ENCODE assay signal across 11 mouse cellular contexts in the genomic region with DNA sequence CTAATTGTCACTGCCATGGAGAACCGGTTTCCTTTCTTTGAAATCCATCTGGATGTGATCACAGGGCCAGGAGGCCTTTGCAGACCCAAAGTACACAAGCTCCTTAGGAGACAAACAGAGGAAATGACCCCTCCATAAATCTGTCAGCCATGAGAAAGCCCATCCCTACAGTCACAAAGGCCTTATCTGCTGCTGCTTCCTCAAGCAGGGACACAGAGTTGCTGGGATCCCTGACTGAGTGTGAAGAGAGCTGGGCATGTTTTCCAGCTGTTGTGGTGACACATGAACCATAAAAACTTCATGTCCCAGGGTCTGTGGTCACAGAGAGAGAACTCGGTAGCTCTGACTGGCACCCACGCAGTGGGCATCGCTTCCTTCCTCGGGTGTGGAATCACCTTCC. TPM values are rescaled to one million over a fixed set of nuclear protein-coding genes. Genes with fewer than 3 reads are reported as not detected.
DNase-seq lines count a peak whose midpoint lies in the region; ATAC-seq and TF ChIP-seq lines count a peak whose summit lies in the region.
"Had no signal": no experiment of that assay in that cellular context is flagged by ENCODE, and none has a peak within 500 bp of the region (broad histone marks: within the 10 kb centered on the region; RNA-seq: fewer than 3 reads in every experiment).

No protein-coding gene starts in this region.

- H3K27ac ChIP-seq in heart, embryonic 14.5 days (replicated peaks in 1 of 2; ENCODE audit: control insufficient read depth in 1 of 2, insufficient read depth in 1 of 2, low read depth in 2 of 2, low read length in 2 of 2): peak overlapping the region; percentile 79 to 85
- H3K27ac ChIP-seq in forebrain, postnatal 0 days (ENCODE audit: low read depth, low read length): no peak overlapping the region
- H3K27ac ChIP-seq: macrophage had no signal

- no peaks in the 10 kb centered on the region for H3K36me3 ChIP-seq in heart, embryonic 14.5 days (ENCODE audit: control insufficient read depth, insufficient read depth, low read length)
- H3K36me3 ChIP-seq in megakaryocyte, embryonic 14.5 days (replicated peaks; ENCODE audit: low read length): no peaks in the 10 kb centered on the region
- H3K36me3 ChIP-seq in forebrain, postnatal 0 days (ENCODE audit: insufficient read depth): no peaks in the 10 kb centered on the region

- H3K9ac ChIP-seq in heart, embryonic 14.5 days (ENCODE audit: low read length): no peak overlapping the region
- H3K9ac ChIP-seq in forebrain, postnatal 0 days: no peak overlapping the region

- ATAC-seq in heart, embryonic 14.5 days (ENCODE audit: insufficient number of reproducible peaks, insufficient read depth, low FRiP score, low read depth): peak; percentile 77
- ATAC-seq in forebrain, postnatal 0 days: no peak
- ATAC-seq: Patski had no signal

- TF ChIP-seq CTCF in forebrain, postnatal 0 days (IDR thresholded peaks at IDR 0.05; ENCODE audit: low read depth): no peak

- H3K9me3 ChIP-seq in heart, embryonic 14.5 days (ENCODE audit: control insufficient read depth, low read length): no peaks in the 10 kb centered on the region
- H3K9me3 ChIP-seq in megakaryocyte, embryonic 14.5 days: no peaks in the 10 kb centered on the region
- H3K9me3 ChIP-seq in forebrain, postnatal 0 days (ENCODE audit: low read length): no peaks in the 10 kb centered on the region

- DNase-seq in embryo, embryonic 9.5 days (ENCODE audit: extremely low spot score): peak; percentile 51
- DNase-seq in kidney, postnatal 14 days: peak; percentile 74
- no peak for DNase-seq in left cerebral cortex, postnatal 10 days (ENCODE audit: extremely low spot score in 1 of 2, low spot score in 2 of 2)
- no peak for DNase-seq in frontal cortex, postnatal 36 days (ENCODE audit: low spot score in 2 of 2)
- DNase-seq in forebrain, postnatal 0 days: no peak
- DNase-seq: cerebellum, adult 9-11 months; right cerebral cortex, postnatal 25 days had no signal

- no peak overlapping the region for H3K4me2 ChIP-seq in heart, embryonic 14.5 days (ENCODE audit: low read length)
- no peak overlapping the region for H3K4me2 ChIP-seq in forebrain, postnatal 0 days (ENCODE audit: low read depth)

- no peaks in the 10 kb centered on the region for H3K27me3 ChIP-seq in heart, embryonic 14.5 days (ENCODE audit: control insufficient read depth, insufficient read depth, low read length)
- H3K27me3 ChIP-seq in megakaryocyte, embryonic 14.5 days (replicated peaks): peaks cover 8% of the 10 kb centered on the region
- H3K27me3 ChIP-seq in forebrain, postnatal 0 days (ENCODE audit: insufficient read depth, low read length): no peaks in the 10 kb centered on the region
- H3K27me3 ChIP-seq: Patski had no signal

- WGBS in heart, embryonic 14.5 days: 53% methylated on average over 5 of the region's 5 CpGs
- 80% methylated on average over 5 of the region's 5 CpGs for WGBS in forebrain, postnatal 0 days

- peaks cover 9 to 12% of the 10 kb centered on the region in 2 experiments; a peak in 3 of 4 replicates for H3K4me1 ChIP-seq in heart, embryonic 14.5 days (ENCODE audit: control insufficient read depth in 2 of 2, insufficient read depth in 2 of 2, low read length in 2 of 2)
- peaks cover 66% of the 10 kb centered on the region for H3K4me1 ChIP-seq in megakaryocyte, embryonic 14.5 days
- H3K4me1 ChIP-seq in forebrain, postnatal 0 days (ENCODE audit: insufficient read depth): no peaks in the 10 kb centered on the region

- intact Hi-C loops in left cerebral cortex, postnatal 10 days (cut with DNase I): no loop called here

- H3K4me3 ChIP-seq in heart, embryonic 14.5 days (ENCODE audit: control insufficient read depth in 1 of 2, insufficient read depth in 1 of 2, low read depth in 1 of 2, low read length in 2 of 2): no peak overlapping the region
- H3K4me3 ChIP-seq in megakaryocyte, embryonic 14.5 days (replicated peaks): peak overlapping the region; percentile 62
- H3K4me3 ChIP-seq in forebrain, postnatal 0 days (ENCODE audit: low read depth, low read length): no peak overlapping the region

RNA-seq across cellular contexts. Expression of gene Itpr2, which starts 28.7 kb away (rescaled TPM):
- 43.4 and 46.1 TPM in 2 replicates for polyA plus RNA-seq in heart, embryonic 14.5 days (2014; fragmentation: Nextera tagmentation; extraction: Ambion mirVana)
- polyA plus RNA-seq in megakaryocyte, embryonic 14.5 days (2012; ENCODE audit: insufficient read depth, low replicate concordance): 1.5 TPM in 1 of 2 replicates, not detected in the other
- total RNA-seq in left cerebral cortex, postnatal 10 days (2021): 10 to 100 TPM; 17.0 to 19.3 TPM
- total RNA-seq in forebrain, postnatal 0 days (2014; rRNA removed): 6.1 and 8.4 TPM in 2 replicates
- 4.6 and 8.0 TPM in 2 replicates for polyA plus RNA-seq in forebrain, postnatal 0 days (2015; fragmentation: Nextera tagmentation; extraction: Ambion mirVana)

RNA-seq across cellular contexts. Expression of gene Fgfr1op2, which starts 46.2 kb away (rescaled TPM):
- 89.0 and 95.3 TPM in 2 replicates for polyA plus RNA-seq in heart, embryonic 14.5 days (2014; fragmentation: Nextera tagmentation; extraction: Ambion mirVana)
- 87.4 and 151 TPM in 2 replicates for polyA plus RNA-seq in megakaryocyte, embryonic 14.5 days (2012; ENCODE audit: insufficient read depth, low replicate concordance)
- 10 to 100 TPM; 47.2 to 50.3 TPM for total RNA-seq in left cerebral cortex, postnatal 10 days (2021)
- 32.2 and 34.9 TPM in 2 replicates for total RNA-seq in forebrain, postnatal 0 days (2014; rRNA removed)
- polyA plus RNA-seq in forebrain, postnatal 0 days (2015; fragmentation: Nextera tagmentation; extraction: Ambion mirVana): 37.3 and 37.7 TPM in 2 replicates

RNA-seq across cellular contexts. Expression of gene Ints13, which starts 46.9 kb away (rescaled TPM):
- 41.3 and 42.7 TPM in 2 replicates for polyA plus RNA-seq in heart, embryonic 14.5 days (2014; fragmentation: Nextera tagmentation; extraction: Ambion mirVana)
- polyA plus RNA-seq in megakaryocyte, embryonic 14.5 days (2012; ENCODE audit: insufficient read depth, low replicate concordance): 2.1 and 44.0 TPM in 2 replicates
- total RNA-seq in left cerebral cortex, postnatal 10 days (2021): 10 to 100 TPM; 29.4 to 34.4 TPM
- total RNA-seq in forebrain, postnatal 0 days (2014; rRNA removed): 29.1 and 40.7 TPM in 2 replicates
- polyA plus RNA-seq in forebrain, postnatal 0 days (2015; fragmentation: Nextera tagmentation; extraction: Ambion mirVana): 17.0 and 23.8 TPM in 2 replicates

Comparison
In these comparisons a context has a peak if more than half of its experiments do, and no peak if none do; other contexts are left out.
1. DNase-seq: peak in embryo, embryonic 9.5 days (single experiment) and kidney, postnatal 14 days (single experiment); none in left cerebral cortex, postnatal 10 days (0 of 2), frontal cortex, postnatal 36 days (0 of 2) and forebrain, postnatal 0 days (single experiment).